Mouse (Mus musculus) heart, embryonic 10.5 days (tissue): ENCODE measurements around the gene Ogg1. TPM values are rescaled to one million over a fixed set of nuclear protein-coding genes. Genes with fewer than 3 reads are reported as not detected.

Source experiments
- polyA plus RNA-seq: library from polyadenylated mRNA; unstranded; fragments of >200 nt; fragmentation: Nextera tagmentation; extraction: Ambion mirVana; gene quantifications from 2 replicates; pipeline ENCODE4 v1.2.1, GENCODE M21; 2016

Ogg1 gene
- polyA plus RNA-seq, 1 experiment from 2014 or later = 15.9 TPM

Other genes with a start within 250 kb of the Ogg1 start
- 69.8 and 82.2 TPM in 2 replicates for gene Setd5, start 249.6 kb upstream of the Ogg1 start, polyA plus RNA-seq
- 0.49 and 1.0 TPM in 2 replicates for gene Lhfpl4, start 131.6 kb upstream of the Ogg1 start, polyA plus RNA-seq
- 29.7 and 36.6 TPM in 2 replicates for gene Mtmr14, start 89.1 kb upstream of the Ogg1 start, polyA plus RNA-seq
- 0.05 TPM in 1 of 2 replicates, not detected in the other for gene Cpne9, start 44.7 kb upstream of the Ogg1 start, polyA plus RNA-seq
- 15.0 and 17.7 TPM in 2 replicates for gene Brpf1, start 19.8 kb upstream of the Ogg1 start, polyA plus RNA-seq
- 82.7 and 89.2 TPM in 2 replicates for gene Camk1, start 17.0 kb downstream of the Ogg1 start, polyA plus RNA-seq
- 46.7 TPM in 2 replicates for gene Tada3, start 50.9 kb downstream of the Ogg1 start, polyA plus RNA-seq
- gene Arpc4, start 51.1 kb downstream of the Ogg1 start, polyA plus RNA-seq = 330 and 356 TPM in 2 replicates
- gene Ttll3, start 62.3 kb downstream of the Ogg1 start, polyA plus RNA-seq = 2.0 and 2.5 TPM in 2 replicates
- gene Rpusd3, start 92.4 kb downstream of the Ogg1 start, polyA plus RNA-seq = 23.4 and 26.1 TPM in 2 replicates
- 0.10 TPM in 1 of 2 replicates, not detected in the other for gene Cidec, start 108.8 kb downstream of the Ogg1 start, polyA plus RNA-seq
- gene Jagn1, start 115.6 kb downstream of the Ogg1 start, polyA plus RNA-seq = 79.5 and 89.1 TPM in 2 replicates
- gene Il17re, start 131.5 kb downstream of the Ogg1 start, polyA plus RNA-seq = 1.9 and 3.6 TPM in 2 replicates
- gene Il17rc, start 144.5 kb downstream of the Ogg1 start, polyA plus RNA-seq = 4.3 and 4.5 TPM in 2 replicates
- gene Creld1, start 156.3 kb downstream of the Ogg1 start, polyA plus RNA-seq = 42.1 and 57.8 TPM in 2 replicates
- gene Prrt3, start 175.0 kb downstream of the Ogg1 start, polyA plus RNA-seq = 0.32 and 0.41 TPM in 2 replicates
- gene Emc3, start 204.7 kb downstream of the Ogg1 start, polyA plus RNA-seq = 88.0 and 90.2 TPM in 2 replicates
- gene Fancd2, start 204.7 kb downstream of the Ogg1 start, polyA plus RNA-seq = 12.6 and 13.9 TPM in 2 replicates